Mouse (Mus musculus) testis, postnatal 14 days (tissue): Measurements from ENCODE around the gene Frmd4b.

ENCODE experiments used
- DNase-seq: peaks from one replicate; pipeline ENCODE4 v3.0.0; 2021; ENCODE audit warnings: low spot score

Frmd4b gene

GRCm38 (mm10) chr6:97579704-97580103 is 37.6 kb downstream of the Frmd4b start:
- DNase-seq, result no peak

- DNase-seq, result no peak
Measured at GRCm38 (mm10) chr6:97578210-97578609, 39.1 kb downstream of the Frmd4b start.

GRCm38 (mm10) chr6:97577349-97577748 is 40.0 kb downstream of the Frmd4b start:
- DNase-seq, result no peak

GRCm38 (mm10) chr6:97576565-97577346 is 40.6 kb downstream of the Frmd4b start:
- no peak for DNase-seq

- DNase-seq, result no peak
Measured at GRCm38 (mm10) chr6:97576096-97576495, 41.2 kb downstream of the Frmd4b start.

GRCm38 (mm10) chr6:97574973-97575372 is 42.4 kb downstream of the Frmd4b start:
- no peak for DNase-seq

- DNase-seq, result no peak
Measured at GRCm38 (mm10) chr6:97572226-97572625, 45.1 kb downstream of the Frmd4b start.

GRCm38 (mm10) chr6:97568538-97568937 is 48.8 kb downstream of the Frmd4b start:
- DNase-seq, result no peak

GRCm38 (mm10) chr6:97566746-97567145 is 50.6 kb downstream of the Frmd4b start:
- no peak for DNase-seq

GRCm38 (mm10) chr6:97557147-97557546 is 60.2 kb downstream of the Frmd4b start:
- DNase-seq, result no peak

GRCm38 (mm10) chr6:97555637-97556036 is 61.7 kb downstream of the Frmd4b start:
- no peak for DNase-seq

- no peak for DNase-seq
Measured at GRCm38 (mm10) chr6:97553431-97553830, 63.9 kb downstream of the Frmd4b start.

- no peak for DNase-seq
Measured at GRCm38 (mm10) chr6:97552573-97552972, 64.8 kb downstream of the Frmd4b start.

- DNase-seq, result no peak
Measured at GRCm38 (mm10) chr6:97551884-97552283, 65.5 kb downstream of the Frmd4b start.

GRCm38 (mm10) chr6:97551161-97551560 is 66.2 kb downstream of the Frmd4b start:
- no peak for DNase-seq

GRCm38 (mm10) chr6:97540458-97540857 is 76.9 kb downstream of the Frmd4b start:
- DNase-seq, result no peak

GRCm38 (mm10) chr6:97535763-97536445 is 81.4 kb downstream of the Frmd4b start:
- DNase-seq, result no peak

GRCm38 (mm10) chr6:97531043-97531442 is 86.3 kb downstream of the Frmd4b start:
- DNase-seq, result no peak

GRCm38 (mm10) chr6:97528961-97529680 is 88.2 kb downstream of the Frmd4b start:
- no peak for DNase-seq

- DNase-seq, result no peak
Measured at GRCm38 (mm10) chr6:97526092-97526491, 91.2 kb downstream of the Frmd4b start.

- peak; percentile 73 for DNase-seq
Measured at GRCm38 (mm10) chr6:97523118-97523517, 94.2 kb downstream of the Frmd4b start.

- peak; percentile 16 for DNase-seq
Measured at GRCm38 (mm10) chr6:97521279-97522038, 95.9 kb downstream of the Frmd4b start.
